Mouse (Mus musculus) layer of hippocampus, postnatal 14 days (tissue): ENCODE data around the gene Klk11. TPM values are rescaled to one million over a fixed set of nuclear protein-coding genes. Genes with fewer than 3 reads are reported as not detected.
A peak's percentile ranks its signal among the peaks of the same experiment; 100 is the strongest.

ENCODE experiments used
- DNase-seq, 2 experiments: peaks; one replicate each; pipeline ENCODE4 v3.0.0; 2021 to 2022; ENCODE audit warnings: low spot score in 2 of 2, mixed read lengths in 1 of 2
- long read RNA-seq, 2 experiments: library from polyadenylated mRNA; stranded (forward); transcript quantifications; one replicate each; pipeline ENCODE4 v2.0.0; 2021
- total RNA-seq, 2 experiments: library from RNA; stranded (reverse); gene quantifications; 2 replicates each; pipeline ENCODE4 v1.2.3; 2021

The Klk11 gene
- not detected for total RNA-seq
- long read RNA-seq, experiment 1 = 0 reads
- long read RNA-seq, experiment 2 = 0 reads

DNA sequence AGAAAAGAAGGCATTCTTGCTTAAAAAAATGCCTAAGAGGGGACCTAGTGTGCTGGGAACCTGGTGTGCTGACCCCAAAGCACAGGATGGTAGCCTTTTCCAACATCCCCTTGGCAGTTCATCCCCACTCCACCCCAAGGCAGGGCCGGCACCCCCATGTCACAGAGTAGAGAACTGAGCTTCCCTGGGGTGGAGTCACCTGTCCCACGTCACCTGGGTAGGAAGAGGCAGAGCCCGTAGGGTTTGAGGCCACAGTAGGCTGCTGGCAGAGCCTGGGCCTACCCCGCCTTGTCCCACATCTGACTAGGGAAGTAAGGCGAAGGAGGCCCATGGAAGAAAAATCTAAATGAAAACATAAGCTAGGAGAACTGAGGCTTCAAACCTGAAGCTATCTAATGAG, at the start of gene Klk11:
Klk11 (plus strand) TSS at position 241 of the 400 bp plus-strand sequence.
- DNase-seq = no peak

DNA sequence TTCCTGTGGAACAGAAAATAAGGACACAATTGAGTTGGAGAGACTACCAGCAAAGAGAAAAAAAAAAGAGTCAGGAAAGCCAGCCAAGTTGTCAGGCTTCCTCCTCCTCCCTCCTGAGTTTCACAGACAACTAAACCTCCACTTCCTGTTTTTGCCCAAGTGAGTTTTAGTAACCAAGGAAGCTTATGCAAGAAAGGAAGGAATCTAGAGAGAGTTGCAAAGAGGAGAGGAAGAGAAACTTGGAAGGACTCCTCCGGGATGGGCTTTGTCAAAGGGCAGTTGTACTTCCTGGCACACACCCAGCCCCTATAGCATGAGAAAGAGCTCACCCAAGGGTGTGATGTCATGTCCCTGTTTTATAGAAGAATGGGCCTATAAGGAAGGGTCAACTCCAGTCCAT, 26.6 kb upstream of the Klk11 start:
- DNase-seq = no peak

DNA sequence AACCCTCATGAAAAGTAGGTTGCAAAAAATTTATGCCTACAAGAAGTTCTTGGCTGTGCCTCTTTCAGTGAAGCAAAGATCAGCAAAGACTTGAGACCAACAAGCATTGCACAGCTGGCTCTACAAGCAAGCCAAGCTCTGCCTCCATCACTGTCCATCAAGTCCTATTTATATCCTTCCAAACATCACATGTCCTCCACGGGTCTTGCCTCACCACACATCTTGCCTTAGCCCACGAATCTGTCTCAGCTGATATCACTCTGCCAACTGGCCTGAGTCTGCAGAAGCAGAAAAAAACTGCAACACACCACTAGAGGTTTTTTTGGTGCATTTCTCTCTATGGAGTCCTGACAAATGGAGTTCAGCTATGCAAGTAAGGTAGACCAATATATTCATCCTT, 21.6 kb upstream of the Klk11 start:
- DNase-seq = no peak

DNA sequence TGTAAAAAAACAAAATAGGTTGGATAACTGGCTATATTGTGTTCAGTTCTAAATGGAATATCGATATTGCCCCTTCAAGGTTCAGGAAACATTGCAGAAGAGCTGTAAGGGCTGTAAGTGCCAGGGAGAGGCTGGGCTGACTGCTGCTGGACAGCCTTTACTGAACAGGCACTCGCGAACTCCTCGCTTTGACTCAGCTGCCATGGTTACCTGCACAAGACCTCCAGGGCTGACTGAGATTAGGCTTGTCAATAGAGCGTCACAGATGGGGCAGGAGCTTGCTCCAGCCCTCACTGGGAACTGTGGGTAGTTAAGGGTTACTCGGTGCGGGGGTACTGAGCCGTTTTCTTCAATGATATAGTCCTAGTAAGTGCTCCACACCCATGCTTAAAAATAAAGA, 7.9 kb upstream of the Klk11 start:
- DNase-seq = no peak

DNA sequence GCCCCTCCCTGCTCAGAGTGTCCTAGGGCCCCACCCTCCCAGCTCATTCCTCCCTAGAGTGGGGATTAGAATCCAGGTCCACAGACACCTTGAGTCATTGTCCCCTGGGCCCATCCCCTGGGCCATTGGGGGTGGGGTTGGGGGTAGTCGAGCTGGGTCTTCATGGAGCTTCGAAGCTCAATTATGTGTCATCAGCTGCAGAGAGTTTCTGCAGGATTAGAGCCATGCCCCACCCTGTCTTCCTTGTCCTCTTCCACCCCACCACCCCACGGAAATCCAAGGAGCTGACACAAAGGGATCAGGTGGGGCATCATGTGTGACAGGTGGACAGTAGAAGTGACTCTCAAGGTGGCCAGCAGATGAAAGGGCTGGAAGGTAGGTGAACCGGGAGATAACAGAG, 5.8 kb upstream of the Klk11 start, which contains the start of gene Klk12:
Klk12 (plus strand) TSS at position 301 of the 400 bp plus-strand sequence.
- DNase-seq = no peak

DNA sequence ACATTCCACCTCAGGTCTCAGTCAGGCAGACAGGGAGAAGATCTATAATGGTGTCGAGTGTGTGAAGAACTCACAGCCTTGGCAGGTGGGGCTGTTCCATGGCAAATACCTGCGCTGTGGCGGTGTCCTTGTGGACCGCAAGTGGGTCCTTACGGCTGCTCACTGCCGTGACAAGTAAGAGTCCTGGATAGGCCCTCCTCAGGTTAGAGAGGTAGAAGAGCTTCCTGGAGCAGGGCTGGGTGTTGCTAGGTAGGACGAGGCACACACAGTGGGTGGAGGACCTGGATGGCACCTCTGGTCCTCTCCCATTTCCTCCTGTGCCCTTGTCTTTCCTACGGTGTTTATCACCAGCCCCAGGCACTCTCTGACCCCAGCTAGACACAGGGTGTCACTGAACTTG, 4.8 kb upstream of the Klk11 start:
- DNase-seq = no peak

DNA sequence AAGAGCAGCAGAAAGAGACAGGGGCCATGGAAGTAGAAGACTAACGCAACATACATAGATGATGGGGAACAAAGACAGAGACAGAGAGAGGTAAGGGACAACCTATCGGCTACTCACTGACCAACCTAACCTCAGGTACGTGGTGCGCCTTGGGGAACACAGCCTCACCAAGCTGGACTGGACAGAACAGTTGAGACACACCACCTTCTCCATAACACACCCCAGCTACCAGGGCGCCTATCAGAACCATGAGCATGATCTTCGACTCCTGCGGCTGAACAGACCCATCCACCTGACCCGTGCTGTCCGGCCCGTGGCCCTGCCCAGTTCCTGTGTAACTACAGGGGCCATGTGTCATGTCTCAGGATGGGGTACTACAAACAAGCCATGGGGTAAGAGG, 3.7 kb upstream of the Klk11 start:
- DNase-seq = no peak

DNA sequence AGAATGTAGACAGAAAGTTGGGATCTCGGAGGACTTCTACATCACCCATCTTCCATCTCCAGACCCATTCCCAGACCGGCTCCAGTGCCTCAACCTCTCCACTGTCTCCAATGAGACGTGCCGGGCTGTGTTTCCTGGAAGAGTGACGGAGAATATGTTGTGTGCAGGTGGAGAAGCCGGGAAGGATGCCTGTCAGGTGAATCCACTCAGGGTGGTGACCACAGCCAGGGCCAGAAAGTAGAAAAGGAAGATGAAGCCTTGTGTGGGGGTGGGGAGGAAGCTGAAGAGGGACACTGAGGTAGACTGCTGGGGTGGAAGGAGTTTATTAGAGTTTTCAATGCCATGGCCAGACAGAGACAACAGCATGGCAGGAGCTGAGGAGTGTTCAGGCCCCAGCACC, 2.5 kb upstream of the Klk11 start:
- no peak for DNase-seq

DNA sequence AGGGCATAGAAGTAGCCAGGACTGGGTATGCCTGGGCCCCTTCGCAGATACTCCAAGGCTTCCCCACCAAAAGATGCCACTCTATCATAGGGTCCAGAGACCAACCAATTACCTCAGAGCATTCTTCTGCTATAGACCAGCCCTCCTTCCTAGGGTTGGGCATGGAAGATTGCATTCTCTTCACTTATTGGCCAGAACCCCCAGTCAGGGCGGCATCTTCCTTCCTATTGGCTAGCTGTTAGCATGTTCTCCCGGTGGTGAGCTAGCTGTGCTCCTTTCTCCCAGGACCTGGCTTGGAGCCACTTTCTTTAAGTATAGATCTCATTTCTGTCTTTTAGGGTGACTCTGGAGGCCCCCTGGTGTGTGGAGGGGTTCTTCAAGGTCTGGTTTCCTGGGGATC, 1.5 kb upstream of the Klk11 start:
- no peak for DNase-seq

DNA sequence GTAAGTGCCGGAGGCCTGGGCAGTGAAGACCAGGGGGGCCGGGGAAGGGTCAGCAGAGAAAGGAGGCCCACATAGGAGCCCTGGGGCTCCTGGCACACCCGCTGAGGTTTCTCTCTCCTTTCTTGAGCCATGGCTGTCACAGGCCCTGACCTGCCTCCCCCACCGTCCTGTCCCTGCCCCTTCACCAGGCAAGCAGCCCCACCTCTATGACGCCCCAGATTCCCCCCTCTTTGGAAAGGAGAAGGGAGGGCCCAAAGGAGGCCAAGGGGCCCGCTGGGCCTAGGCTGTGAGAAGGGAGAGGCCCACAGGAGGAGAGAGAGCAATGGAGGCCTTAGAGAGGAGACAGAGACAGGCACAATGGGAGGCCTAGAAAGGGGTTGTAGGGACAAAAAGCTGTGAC, 398 bp downstream of the Klk11 start:
- DNase-seq = no peak

DNA sequence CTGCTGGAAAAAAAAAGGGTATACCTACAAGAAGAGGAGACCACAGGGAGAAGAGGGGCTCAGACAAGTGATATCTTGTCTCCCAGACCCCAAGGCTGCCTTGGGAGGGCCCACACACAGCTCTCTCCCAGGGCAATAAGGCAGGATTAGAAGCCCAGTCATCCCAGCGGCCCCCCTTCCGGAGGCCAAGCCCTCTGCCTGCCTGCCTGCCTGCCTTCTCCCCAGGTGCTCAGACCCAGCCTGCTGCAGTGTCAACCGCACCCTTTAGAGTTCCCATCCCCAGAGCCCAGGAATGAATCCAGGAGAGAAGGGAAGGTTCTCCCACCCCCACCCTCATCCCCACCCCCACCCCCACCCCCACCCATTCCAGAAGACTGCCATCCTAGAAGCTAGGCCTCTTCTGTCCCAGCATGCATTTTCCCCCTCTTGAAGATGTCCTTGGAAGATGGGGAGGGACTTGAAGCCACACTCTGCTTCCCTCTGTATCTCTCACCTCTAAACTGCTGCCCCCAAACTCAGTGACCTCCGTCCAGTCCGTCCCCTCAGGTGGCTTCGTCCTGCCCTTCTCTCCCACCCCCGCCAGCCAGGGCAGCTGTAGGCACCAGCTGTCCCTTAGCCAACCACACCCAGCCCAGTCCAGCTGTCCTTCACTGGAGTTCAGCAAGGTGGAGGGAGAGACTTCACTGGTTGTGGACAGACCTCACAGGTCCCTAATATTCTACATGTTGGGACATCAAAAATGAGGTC, 1.1 kb downstream of the Klk11 start:
- DNase-seq = no peak

DNA sequence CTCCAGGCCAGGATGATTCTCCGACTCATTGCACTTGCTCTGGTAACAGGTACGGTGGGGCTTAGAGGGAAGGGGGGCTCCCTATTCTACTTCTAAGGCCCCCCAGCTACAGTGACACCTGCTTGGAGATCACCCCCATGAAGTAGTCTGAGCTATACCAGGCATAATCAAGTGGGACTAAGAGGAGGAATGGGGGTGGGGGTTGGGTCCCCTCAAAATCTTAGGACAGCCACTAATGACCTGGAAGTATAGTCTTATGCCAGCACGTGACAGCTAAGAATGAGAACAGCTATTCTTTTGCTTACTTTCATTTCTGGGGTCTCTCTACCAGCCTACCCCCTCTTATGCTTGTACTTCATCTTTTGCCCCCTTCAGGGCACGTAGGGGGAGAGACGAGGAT, 2.1 kb downstream of the Klk11 start:
- no peak for DNase-seq

DNA sequence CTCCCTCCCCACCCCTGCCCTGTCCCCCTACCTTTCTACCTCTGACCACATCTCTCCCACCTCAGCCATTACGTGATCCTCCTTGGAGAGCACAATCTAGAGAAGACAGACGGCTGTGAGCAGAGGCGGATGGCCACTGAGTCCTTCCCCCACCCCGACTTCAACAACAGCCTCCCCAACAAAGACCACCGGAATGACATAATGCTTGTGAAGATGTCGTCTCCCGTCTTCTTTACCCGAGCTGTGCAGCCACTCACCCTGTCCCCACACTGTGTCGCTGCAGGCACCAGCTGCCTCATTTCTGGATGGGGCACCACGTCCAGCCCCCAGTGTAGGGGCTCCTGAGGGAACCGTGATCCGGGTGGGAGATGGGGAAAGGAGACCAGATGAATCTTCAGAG, 3.0 kb downstream of the Klk11 start:
- DNase-seq = no peak

DNA sequence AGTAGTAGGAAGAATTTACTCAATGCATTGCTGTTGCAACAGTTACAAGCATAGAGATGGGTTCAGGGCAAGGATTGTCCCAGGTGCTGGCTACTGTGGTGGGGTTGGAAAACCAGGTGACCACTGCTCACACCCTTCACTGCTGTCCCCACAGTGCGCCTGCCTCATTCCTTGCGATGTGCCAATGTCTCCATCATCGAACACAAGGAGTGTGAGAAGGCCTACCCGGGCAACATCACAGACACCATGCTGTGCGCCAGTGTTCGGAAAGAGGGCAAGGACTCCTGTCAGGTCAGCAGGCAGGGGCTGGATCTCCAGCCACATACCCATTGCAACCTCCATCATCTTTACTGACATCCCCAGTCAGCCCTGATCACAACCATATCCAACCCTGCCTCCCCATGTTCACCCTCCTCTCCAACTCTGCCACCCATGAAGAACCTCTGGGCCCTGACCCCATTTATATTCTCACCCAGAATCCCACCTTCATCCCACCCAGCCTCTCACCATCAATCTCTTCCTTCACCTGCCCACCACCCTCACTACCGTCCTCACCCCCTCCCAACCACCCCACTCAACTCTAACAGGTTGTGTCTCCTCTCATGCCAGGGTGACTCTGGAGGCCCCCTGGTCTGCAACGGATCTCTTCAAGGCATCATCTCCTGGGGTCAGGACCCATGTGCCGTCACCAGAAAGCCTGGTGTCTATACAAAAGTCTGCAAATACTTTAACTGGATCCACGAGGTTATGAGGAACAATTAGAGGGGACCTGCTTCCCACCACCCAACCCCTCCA, 4.0 kb downstream of the Klk11 start:
- DNase-seq = no peak

DNA sequence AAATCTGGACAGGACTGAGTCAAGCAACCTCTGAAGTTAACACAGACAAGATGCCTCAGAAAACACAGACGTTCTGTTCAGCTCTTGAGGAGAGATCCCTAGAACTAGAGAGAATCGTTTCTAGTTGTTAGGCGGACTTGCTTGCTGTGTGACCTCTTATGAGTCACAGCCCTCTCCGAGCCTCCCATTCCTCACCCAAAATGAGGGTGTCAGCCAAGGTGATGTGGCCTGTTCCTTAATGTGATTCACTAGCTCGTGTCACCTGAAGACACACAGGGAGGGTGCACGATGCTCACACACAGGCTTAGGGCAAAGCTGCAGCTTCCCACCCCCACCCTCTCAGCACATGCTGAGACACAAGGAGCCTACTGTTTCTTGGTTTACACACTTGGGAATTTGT, 5.8 kb downstream of the Klk11 start:
- no peak for DNase-seq

DNA sequence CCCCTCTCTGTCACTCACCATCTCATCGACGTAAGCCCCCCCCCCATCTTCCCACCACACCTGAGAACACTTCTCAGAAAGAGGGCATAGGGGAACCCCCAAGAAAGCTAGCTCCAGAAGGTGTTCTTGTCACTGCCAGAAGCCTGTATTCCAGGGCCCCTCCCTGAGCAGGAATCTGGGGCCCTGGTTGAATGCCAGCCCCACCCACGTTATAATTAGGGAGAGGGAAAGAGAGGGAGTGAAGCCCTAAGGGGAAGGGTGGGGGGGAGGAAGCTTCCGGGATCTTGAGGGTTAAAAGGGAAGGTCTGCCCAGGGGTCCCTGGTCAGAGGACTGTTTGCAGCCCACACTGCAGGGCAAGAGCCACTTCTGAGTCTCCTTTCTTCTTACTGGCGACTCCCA, 6.3 kb downstream of the Klk11 start, which contains the start of gene Klk10:
Klk10 (plus strand) TSS at position 290 of the 400 bp plus-strand sequence.
- DNase-seq = no peak

DNA sequence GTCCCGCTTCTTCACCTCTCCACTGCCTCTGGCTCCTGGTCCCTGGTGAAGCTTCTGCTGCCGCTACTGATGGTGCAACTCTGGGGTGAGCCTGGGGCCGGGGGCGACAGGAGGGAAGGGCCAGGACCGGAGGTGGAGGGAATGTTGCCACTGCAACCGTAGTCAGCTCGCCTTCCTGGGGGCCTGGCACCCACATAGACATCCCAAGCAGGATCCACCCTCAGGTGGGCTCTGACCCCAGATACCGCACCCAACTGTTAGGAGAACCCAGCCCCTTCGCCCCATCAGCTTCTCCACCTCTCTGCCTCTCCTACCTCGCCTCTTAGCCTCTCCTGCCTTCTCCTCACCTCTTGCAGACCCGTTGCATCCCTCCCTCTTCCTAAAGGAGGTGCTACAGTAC, 7.1 kb downstream of the Klk11 start:
- no peak for DNase-seq

DNA sequence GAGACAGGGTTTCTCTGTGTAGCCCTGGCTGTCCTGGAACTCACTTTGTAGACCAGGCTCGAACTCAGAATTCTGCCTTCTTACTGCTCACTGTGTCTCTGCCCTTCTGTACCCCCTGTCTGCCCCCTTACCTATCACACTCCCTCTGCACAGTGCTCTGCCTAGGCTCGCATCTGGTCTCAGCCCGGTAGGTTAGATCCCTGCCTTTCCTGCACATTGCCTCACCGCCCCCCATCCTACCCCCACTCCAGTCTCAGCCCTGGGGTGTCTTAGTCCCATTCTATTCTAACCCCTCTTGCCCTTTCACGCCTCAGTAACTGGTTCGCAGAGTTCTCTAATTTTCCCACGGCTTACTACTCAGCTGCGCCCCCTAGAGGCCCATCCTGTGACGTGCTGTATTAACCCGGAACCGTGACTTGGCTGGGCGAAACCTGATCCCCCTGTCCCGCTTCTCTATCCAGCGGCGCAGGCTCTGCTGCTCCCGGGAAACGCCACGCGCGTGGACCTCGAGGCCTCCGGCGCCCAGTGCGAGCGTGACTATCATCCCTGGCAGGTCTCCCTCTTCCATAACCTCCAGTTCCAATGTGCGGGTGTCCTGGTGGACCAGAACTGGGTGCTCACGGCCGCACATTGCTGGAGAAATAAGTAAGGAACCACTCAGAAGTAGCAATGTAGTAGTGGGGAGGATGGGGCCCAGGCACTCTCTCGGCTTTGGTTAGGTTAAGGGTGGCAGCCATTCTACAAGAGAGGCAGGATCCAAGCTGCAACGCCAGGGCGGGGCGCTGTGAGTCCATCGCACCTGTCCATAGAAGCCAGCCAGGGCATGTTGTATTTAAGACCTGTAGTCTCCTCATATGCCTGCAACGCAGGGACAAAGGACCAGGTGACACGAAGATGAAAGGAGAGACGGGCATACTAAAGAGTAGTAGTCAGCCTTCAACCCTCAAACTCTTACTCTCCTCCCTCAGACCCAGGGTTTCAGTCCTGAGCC, 8.2 kb downstream of the Klk11 start:
- peak; percentile 64 to 71 for DNase-seq

DNA sequence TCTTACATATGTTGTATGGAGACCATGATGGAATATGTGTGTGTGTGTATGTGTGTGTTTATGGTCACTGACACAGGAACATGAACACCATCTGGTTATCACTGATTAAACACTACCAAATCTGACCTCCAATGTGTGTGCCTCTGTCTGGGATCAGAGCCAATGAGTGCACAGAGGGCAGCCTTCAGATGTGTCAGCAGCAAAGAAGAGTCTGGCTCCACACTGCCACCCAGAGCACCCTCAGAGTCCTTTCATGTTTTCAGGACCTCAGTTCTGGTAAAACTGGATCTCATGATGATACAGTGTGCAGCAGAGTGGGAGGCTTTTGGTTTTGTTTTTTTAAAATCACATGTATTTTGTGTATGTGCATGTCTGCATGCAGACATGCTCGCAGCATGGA, 10.9 kb downstream of the Klk11 start:
- no peak for DNase-seq

DNA sequence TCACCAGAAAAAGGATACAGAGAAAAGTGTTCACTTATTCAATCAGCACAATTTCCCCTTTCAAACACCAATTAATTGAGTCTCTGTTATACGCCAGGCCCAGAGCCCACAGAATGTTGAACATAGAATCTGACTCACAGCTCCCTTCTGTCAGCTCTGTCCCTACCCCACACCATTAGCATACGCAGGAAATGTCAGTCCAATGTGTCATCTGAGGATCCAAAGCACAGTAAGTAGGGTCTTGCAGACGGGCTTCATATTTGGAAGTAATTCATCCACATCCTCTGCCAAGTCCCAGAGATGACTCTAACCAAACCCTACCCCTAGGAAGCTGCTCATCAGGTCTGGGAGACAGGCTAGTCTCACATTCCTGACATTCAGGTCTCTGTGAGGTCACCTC, 13.7 kb downstream of the Klk11 start:
- DNase-seq = peak in 1 of 2 experiments; percentile 49

DNA sequence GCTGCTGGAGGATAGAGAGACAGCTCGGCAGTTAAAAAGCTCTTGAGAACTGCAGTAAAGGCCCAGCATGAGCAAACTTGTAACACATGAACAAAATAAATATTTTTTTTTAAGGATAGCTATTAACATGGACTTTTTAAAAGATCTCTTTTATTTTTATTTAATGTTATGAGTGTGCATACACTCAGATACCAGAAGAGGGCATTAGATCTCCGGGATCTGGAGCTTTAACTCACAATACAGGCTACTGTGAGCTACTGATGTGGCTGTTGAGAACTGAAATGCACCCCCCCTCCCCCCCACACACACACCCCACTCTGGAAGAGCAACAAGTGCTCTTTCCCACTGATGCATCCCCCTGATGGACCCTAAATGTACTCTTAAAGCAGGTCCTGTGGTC, 14.9 kb downstream of the Klk11 start:
- no peak for DNase-seq
